Comparison of ENCODE assay signal across 9 mouse cellular contexts in genomic region chr6:83070247-83070310, GRCm38 (mm10). TPM values are rescaled to one million over a fixed set of nuclear protein-coding genes. Genes with fewer than 3 reads are reported as not detected.
DNase-seq lines count a peak whose midpoint lies in the region; ATAC-seq and TF ChIP-seq lines count a peak whose summit lies in the region.
"Had no signal": no experiment of that assay in that cellular context is flagged by ENCODE, and none has a peak within 500 bp of the region (broad histone marks: within the 10 kb centered on the region; RNA-seq: fewer than 3 reads in every experiment).

Tlx2 (minus strand) TSS chr6:83070293.

- no peaks in the 10 kb centered on the region for H3K36me3 ChIP-seq in forebrain, embryonic 11.5 days (ENCODE audit: control insufficient read depth, insufficient read depth, low read length)
- H3K36me3 ChIP-seq in forebrain, postnatal 0 days (ENCODE audit: insufficient read depth): no peaks in the 10 kb centered on the region
- H3K36me3 ChIP-seq in testis, adult 2 months (ENCODE audit: control insufficient read depth, insufficient read depth, low read length): no peaks in the 10 kb centered on the region
- H3K36me3 ChIP-seq in liver, embryonic 12.5 days: no peaks in the 10 kb centered on the region
- H3K36me3 ChIP-seq in stomach, postnatal 0 days (ENCODE audit: control insufficient read depth, insufficient read depth, low read length): no peaks in the 10 kb centered on the region

- ATAC-seq in forebrain, embryonic 11.5 days (replicated peaks; ENCODE audit: low FRiP score): no peak
- ATAC-seq in forebrain, postnatal 0 days: no peak
- no peak for ATAC-seq in liver, embryonic 12.5 days
- no peak for ATAC-seq in stomach, postnatal 0 days (ENCODE audit: low FRiP score, low TSS enrichment)

- no peak within 1 kb of the TSS for H3K27ac ChIP-seq in forebrain, embryonic 11.5 days (ENCODE audit: low read depth, low read length)
- no peak within 1 kb of the TSS for H3K27ac ChIP-seq in forebrain, postnatal 0 days (ENCODE audit: low read depth, low read length)
- H3K27ac ChIP-seq in testis, adult 2 months (ENCODE audit: control insufficient read depth, insufficient read depth, low read depth, low read length): no peak within 1 kb of the TSS
- H3K27ac ChIP-seq in liver, embryonic 12.5 days: no peak within 1 kb of the TSS
- H3K27ac ChIP-seq in stomach, postnatal 0 days (replicated peaks): no peak within 1 kb of the TSS

- peaks cover 14% of the 10 kb centered on the region; the same call in 1 of the 2 replicates for H3K4me1 ChIP-seq in forebrain, embryonic 11.5 days (replicated peaks; ENCODE audit: control insufficient read depth, insufficient read depth, low read length)
- no peaks in the 10 kb centered on the region for H3K4me1 ChIP-seq in forebrain, postnatal 0 days (ENCODE audit: insufficient read depth)
- H3K4me1 ChIP-seq in testis, adult 2 months (ENCODE audit: control insufficient read depth, insufficient read depth, low read length): peaks cover 12% of the 10 kb centered on the region
- H3K4me1 ChIP-seq in liver, embryonic 12.5 days: peaks cover 33% of the 10 kb centered on the region
- no peaks in the 10 kb centered on the region for H3K4me1 ChIP-seq in stomach, postnatal 0 days (replicated peaks; ENCODE audit: control insufficient read depth, insufficient read depth)

- 0% methylated on average over 10 of the region's 10 CpGs for WGBS in forebrain, embryonic 11.5 days
- 1% methylated on average over 10 of the region's 10 CpGs for WGBS in forebrain, postnatal 0 days
- 1% methylated on average over 10 of the region's 10 CpGs for WGBS in liver, embryonic 12.5 days (ENCODE audit: insufficient replicate concordance)
- WGBS in stomach, postnatal 0 days: under 1% methylated on average over 10 of the region's 10 CpGs

- H3K4me2 ChIP-seq in forebrain, embryonic 11.5 days (ENCODE audit: low read depth, low read length, severe bottlenecking): peak within 1 kb of the TSS; percentile 24
- no peak within 1 kb of the TSS for H3K4me2 ChIP-seq in forebrain, postnatal 0 days (ENCODE audit: low read depth)
- peak within 1 kb of the TSS; percentile 53 for H3K4me2 ChIP-seq in liver, embryonic 12.5 days
- H3K4me2 ChIP-seq in stomach, postnatal 0 days (replicated peaks; ENCODE audit: low read depth): peak within 1 kb of the TSS; percentile 49

- no peak within 1 kb of the TSS for H3K9ac ChIP-seq in forebrain, embryonic 11.5 days (ENCODE audit: low read length)
- no peak within 1 kb of the TSS for H3K9ac ChIP-seq in forebrain, postnatal 0 days
- H3K9ac ChIP-seq in liver, embryonic 12.5 days: no peak within 1 kb of the TSS
- H3K9ac ChIP-seq in stomach, postnatal 0 days (ENCODE audit: low read length): no peak within 1 kb of the TSS

- no peak for TF ChIP-seq CTCF in forebrain, postnatal 0 days (IDR thresholded peaks at IDR 0.05; ENCODE audit: low read depth)
- TF ChIP-seq CTCF in testis, adult 2 months (IDR thresholded peaks at IDR 0.05; ENCODE audit: control insufficient read depth, insufficient read depth, insufficient replicate concordance, low read depth, low read length): no peak
- TF ChIP-seq CTCF in stomach, postnatal 0 days (IDR thresholded peaks at IDR 0.05; ENCODE audit: low read depth): no peak

- DNase-seq in forebrain, embryonic 11.5 days (ENCODE audit: low spot score): no peak
- no peak for DNase-seq in forebrain, postnatal 0 days
- DNase-seq in testis, postnatal 14 days (ENCODE audit: low spot score): no peak
- no peak for DNase-seq in stomach, postnatal 0 days (ENCODE audit: low spot score)
- no peak for DNase-seq in cerebellum, postnatal 36 days
- no peak for DNase-seq in gastrocnemius, adult 18-20 months (ENCODE audit: low spot score)
- DNase-seq: lung, adult 18-20 months had no signal

- peaks cover 92% of the 10 kb centered on the region for H3K27me3 ChIP-seq in forebrain, embryonic 11.5 days (ENCODE audit: control insufficient read depth, insufficient read depth, low read length)
- H3K27me3 ChIP-seq in forebrain, postnatal 0 days (ENCODE audit: insufficient read depth, low read length): peaks cover 66% of the 10 kb centered on the region
- H3K27me3 ChIP-seq in testis, adult 2 months (ENCODE audit: control insufficient read depth, insufficient read depth, low read length): peaks cover 3% of the 10 kb centered on the region; the same call in 1 of the 2 replicates
- H3K27me3 ChIP-seq in liver, embryonic 12.5 days (replicated peaks): peaks cover 100% of the 10 kb centered on the region
- H3K27me3 ChIP-seq in stomach, postnatal 0 days (ENCODE audit: control insufficient read depth, insufficient read depth, low read length): peaks cover 46% of the 10 kb centered on the region

- H3K9me3 ChIP-seq in forebrain, embryonic 11.5 days (ENCODE audit: control insufficient read depth, low read length): no peaks in the 10 kb centered on the region
- no peaks in the 10 kb centered on the region for H3K9me3 ChIP-seq in forebrain, postnatal 0 days (ENCODE audit: low read length)
- no peaks in the 10 kb centered on the region for H3K9me3 ChIP-seq in liver, embryonic 12.5 days (replicated peaks)
- no peaks in the 10 kb centered on the region for H3K9me3 ChIP-seq in stomach, postnatal 0 days (ENCODE audit: control insufficient read depth, low read length)

- TF ChIP-seq EP300 in stomach, postnatal 0 days (optimal IDR thresholded peaks at IDR 0.05): no peak

- H3K4me3 ChIP-seq in forebrain, embryonic 11.5 days (ENCODE audit: low read depth, low read length): peak within 1 kb of the TSS; percentile 6; the same call in 1 of the 2 replicates
- no peak within 1 kb of the TSS for H3K4me3 ChIP-seq in forebrain, postnatal 0 days (ENCODE audit: low read depth, low read length)
- H3K4me3 ChIP-seq in testis, adult 2 months (ENCODE audit: control insufficient read depth, low read depth, low read length): peak within 1 kb of the TSS; percentile 9; the same call in 1 of the 2 replicates
- H3K4me3 ChIP-seq in liver, embryonic 12.5 days: peak within 1 kb of the TSS; percentile 32
- H3K4me3 ChIP-seq in stomach, postnatal 0 days (ENCODE audit: low read depth, low read length): peak within 1 kb of the TSS; percentile 28

- TF ChIP-seq POLR2A in testis, adult 2 months (IDR thresholded peaks at IDR 0.05; ENCODE audit: control insufficient read depth, low read depth, low read length): no peak

RNA-seq across cellular contexts. Expression of gene Tlx2, which starts in this region (rescaled TPM):
- polyA plus RNA-seq in forebrain, embryonic 11.5 days (2014; fragmentation: Nextera tagmentation; extraction: Ambion mirVana): not detected in 2 replicates
- total RNA-seq in forebrain, postnatal 0 days (2014; rRNA removed): not detected in 2 replicates
- not detected in 2 replicates for polyA plus RNA-seq in forebrain, postnatal 0 days (2015; fragmentation: Nextera tagmentation; extraction: Ambion mirVana)
- polyA plus RNA-seq in testis, adult 2 months (2012; rRNA removed): 0.11 and 0.26 TPM in 2 replicates
- polyA plus RNA-seq in liver, embryonic 12.5 days (2016; fragmentation: Nextera tagmentation; extraction: Ambion mirVana): 0.11 and 0.42 TPM in 2 replicates
- polyA plus RNA-seq in stomach, postnatal 0 days (2015; fragmentation: Nextera tagmentation; extraction: Ambion mirVana): 2.4 TPM in 2 replicates
- not detected for total RNA-seq in gastrocnemius, adult 18-20 months (2021)
